Mouse (Mus musculus): ENCODE data around the gene Neurod6. TPM values are rescaled to one million over a fixed set of nuclear protein-coding genes. Genes with fewer than 3 reads are reported as not detected.

Neurod6 gene
- 35.5 and 40.2 TPM in 2 replicates for polyA plus RNA-seq (2015; fragmentation: Nextera tagmentation; extraction: Ambion mirVana)

GRCm38 (mm10) chr6:55680974-55681373, at the start of gene Neurod6:
Neurod6 (minus strand) TSS chr6:55681263.

Other genes starting within 250 kb of the Neurod6 start
- gene Adcyap1r1, start 229.3 kb downstream of the Neurod6 start, polyA plus RNA-seq (2015; fragmentation: Nextera tagmentation; extraction: Ambion mirVana): 69.0 and 74.8 TPM in 2 replicates
- gene Itprid1, start 155.6 kb upstream of the Neurod6 start, polyA plus RNA-seq (2015; fragmentation: Nextera tagmentation; extraction: Ambion mirVana): 0.05 and 0.17 TPM in 2 replicates